Mouse (Mus musculus): ENCODE measurements at regions not wholly inside any gene's neighbourhood (a gene's known extent, or its start where the extent isn't known, plus 50 kb on each side); places are given as distances from the start of the nearest gene placed in this dataset.

DNA sequence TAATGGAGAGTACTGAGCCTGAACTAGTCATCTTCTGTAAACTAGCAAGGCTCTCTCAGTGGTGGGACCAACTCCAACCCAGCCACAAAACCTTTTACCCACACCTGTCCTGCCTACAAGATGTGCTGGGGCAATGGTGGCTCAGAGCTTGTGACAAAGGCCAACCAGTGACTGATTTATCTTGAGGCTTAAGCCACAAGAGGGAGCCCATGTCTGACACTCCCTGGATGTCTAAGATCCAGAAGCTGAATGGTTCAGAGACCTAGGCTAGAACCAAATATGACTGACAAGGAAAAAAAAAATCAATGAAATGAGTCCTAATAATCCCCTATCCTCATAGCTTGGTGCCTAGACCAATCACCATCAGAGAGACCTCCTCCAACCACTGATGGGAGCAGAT lies 650.3 kb downstream of the Utrn start:
- DNase-seq (ENCODE audit: low read depth in 3 of 3, low spot score in 3 of 3): no peak
- H3K27ac ChIP-seq: no peak overlapping the region
- no peak overlapping the region for H3K9ac ChIP-seq (replicated peaks)
- H3K36me3 ChIP-seq (replicated peaks; ENCODE audit: control insufficient read depth, insufficient read depth, low read depth): no peaks in the 10 kb centered on the region
- H3K9me3 ChIP-seq (ENCODE audit: control insufficient read depth, low read length): no peaks in the 10 kb centered on the region
- H3K4me3 ChIP-seq (ENCODE audit: insufficient read depth in 1 of 2, low read depth in 2 of 2, low read length in 2 of 2): no peak overlapping the region
- H3K4me1 ChIP-seq (replicated peaks; ENCODE audit: control insufficient read depth in 2 of 2, insufficient read depth in 2 of 2, low read length in 1 of 2): no peaks in the 10 kb centered on the region
- TF ChIP-seq EP300 (IDR thresholded peaks at IDR 0.05; ENCODE audit: low read depth) (no peak), CTCF (IDR thresholded peaks at IDR 0.05; ENCODE audit: low read depth) (0 out of 2 replicates have a peak, but pooled peaks have one; percentile 7)
- no peaks in the 10 kb centered on the region for H3K27me3 ChIP-seq (ENCODE audit: control insufficient read depth, insufficient read depth, low read length)
- ATAC-seq (ENCODE audit: insufficient read depth): no peak
- H3K4me2 ChIP-seq (ENCODE audit: low read depth): no peak overlapping the region

DNA sequence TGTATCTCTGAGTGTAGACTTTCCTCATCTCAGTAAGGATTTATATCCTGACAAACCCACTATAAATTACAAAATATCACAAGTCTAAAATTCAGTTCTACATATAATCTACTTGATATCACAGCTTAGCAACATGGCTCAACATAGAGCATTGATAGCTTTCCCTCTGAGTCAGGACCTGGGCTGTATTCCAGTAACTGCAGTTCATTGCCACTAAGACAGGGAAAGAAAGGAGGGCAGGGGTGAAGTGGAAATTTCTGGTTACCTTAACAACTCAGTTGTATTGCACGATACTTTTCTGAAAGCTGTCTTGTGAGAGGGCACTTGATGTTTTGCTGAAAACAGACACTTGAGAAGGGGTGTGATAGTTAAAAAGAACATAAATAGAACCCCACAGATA lies 635.0 kb downstream of the Utrn start:
- 68% methylated on average over 1 of the region's 1 CpGs for WGBS (ENCODE audit: insufficient replicate concordance)
- Histone ChIP-seq H3K4me1 (replicated peaks; ENCODE audit: control insufficient read depth in 2 of 2, insufficient read depth in 2 of 2, low read length in 1 of 2) (no peaks in the 10 kb centered on the region), H3K36me3 (replicated peaks; ENCODE audit: control insufficient read depth, insufficient read depth, low read depth) (no peaks in the 10 kb centered on the region), H3K27me3 (ENCODE audit: control insufficient read depth, insufficient read depth, low read length) (no peaks in the 10 kb centered on the region), H3K27ac (no peak overlapping the region), H3K9ac (replicated peaks) (no peak overlapping the region), H3K9me3 (ENCODE audit: control insufficient read depth, low read length) (no peaks in the 10 kb centered on the region), H3K4me3 (ENCODE audit: insufficient read depth in 1 of 2, low read depth in 2 of 2, low read length in 2 of 2) (no peak overlapping the region), H3K4me2 (ENCODE audit: low read depth) (no peak overlapping the region)
- ATAC-seq (ENCODE audit: insufficient read depth): no peak
- DNase-seq (ENCODE audit: low read depth in 3 of 3, low spot score in 3 of 3): no peak
- TF ChIP-seq CTCF (IDR thresholded peaks at IDR 0.05; ENCODE audit: low read depth) (no peak), EP300 (IDR thresholded peaks at IDR 0.05; ENCODE audit: low read depth) (no peak)

- no peak for DNase-seq (ENCODE audit: low read depth in 3 of 3, low spot score in 3 of 3)
- 65% methylated on average over 3 of the region's 3 CpGs for WGBS (ENCODE audit: insufficient replicate concordance)
Measured at GRCm38 (mm10) chr10:12248853-12249252, 620.3 kb downstream of the Utrn start.

GRCm38 (mm10) chr10:12253274-12253673 lies 615.9 kb downstream of the Utrn start:
- no peak overlapping the region for H3K4me3 ChIP-seq (ENCODE audit: insufficient read depth in 1 of 2, low read depth in 2 of 2, low read length in 2 of 2)
- WGBS (ENCODE audit: insufficient replicate concordance): 69% methylated on average over 3 of the region's 3 CpGs
- ATAC-seq (ENCODE audit: insufficient read depth) (no peak), DNase-seq (ENCODE audit: low read depth in 3 of 3, low spot score in 3 of 3) (no peak)
- no peaks in the 10 kb centered on the region for H3K4me1 ChIP-seq (replicated peaks; ENCODE audit: control insufficient read depth in 2 of 2, insufficient read depth in 2 of 2, low read length in 1 of 2)
- H3K27ac ChIP-seq: no peak overlapping the region
- no peaks in the 10 kb centered on the region for H3K9me3 ChIP-seq (ENCODE audit: control insufficient read depth, low read length)
- TF ChIP-seq CTCF (IDR thresholded peaks at IDR 0.05; ENCODE audit: low read depth): no peak
- TF ChIP-seq EP300 (IDR thresholded peaks at IDR 0.05; ENCODE audit: low read depth): no peak
- H3K27me3 ChIP-seq (ENCODE audit: control insufficient read depth, insufficient read depth, low read length): no peaks in the 10 kb centered on the region
- no peak overlapping the region for H3K9ac ChIP-seq (replicated peaks)
- no peaks in the 10 kb centered on the region for H3K36me3 ChIP-seq (replicated peaks; ENCODE audit: control insufficient read depth, insufficient read depth, low read depth)
- H3K4me2 ChIP-seq (ENCODE audit: low read depth): no peak overlapping the region

More at GRCm38 (mm10) chr10:12248853-12249252, 620.3 kb downstream of the Utrn start:
- TF ChIP-seq EP300 (IDR thresholded peaks at IDR 0.05; ENCODE audit: low read depth): no peak
- TF ChIP-seq CTCF (IDR thresholded peaks at IDR 0.05; ENCODE audit: low read depth): no peak
- Histone ChIP-seq H3K9me3 (ENCODE audit: control insufficient read depth, low read length) (no peaks in the 10 kb centered on the region), H3K4me3 (ENCODE audit: insufficient read depth in 1 of 2, low read depth in 2 of 2, low read length in 2 of 2) (no peak overlapping the region), H3K9ac (replicated peaks) (no peak overlapping the region), H3K4me1 (replicated peaks; ENCODE audit: control insufficient read depth in 2 of 2, insufficient read depth in 2 of 2, low read length in 1 of 2) (no peaks in the 10 kb centered on the region), H3K27ac (no peak overlapping the region), H3K4me2 (ENCODE audit: low read depth) (no peak overlapping the region), H3K27me3 (ENCODE audit: control insufficient read depth, insufficient read depth, low read length) (no peaks in the 10 kb centered on the region), H3K36me3 (replicated peaks; ENCODE audit: control insufficient read depth, insufficient read depth, low read depth) (no peaks in the 10 kb centered on the region)
- ATAC-seq (ENCODE audit: insufficient read depth): no peak

- Histone ChIP-seq H3K9ac (replicated peaks) (no peak overlapping the region), H3K4me2 (ENCODE audit: low read depth) (no peak overlapping the region), H3K27me3 (ENCODE audit: control insufficient read depth, insufficient read depth, low read length) (no peaks in the 10 kb centered on the region), H3K4me3 (ENCODE audit: insufficient read depth in 1 of 2, low read depth in 2 of 2, low read length in 2 of 2) (no peak overlapping the region), H3K27ac (no peak overlapping the region), H3K9me3 (ENCODE audit: control insufficient read depth, low read length) (no peaks in the 10 kb centered on the region), H3K4me1 (replicated peaks; ENCODE audit: control insufficient read depth in 2 of 2, insufficient read depth in 2 of 2, low read length in 1 of 2) (no peaks in the 10 kb centered on the region), H3K36me3 (replicated peaks; ENCODE audit: control insufficient read depth, insufficient read depth, low read depth) (no peaks in the 10 kb centered on the region)
- TF ChIP-seq EP300 (IDR thresholded peaks at IDR 0.05; ENCODE audit: low read depth): no peak
- no peak for TF ChIP-seq CTCF (IDR thresholded peaks at IDR 0.05; ENCODE audit: low read depth)
- WGBS (ENCODE audit: insufficient replicate concordance): 60% methylated on average over 3 of the region's 3 CpGs
- no peak for ATAC-seq (ENCODE audit: insufficient read depth)
- DNase-seq (ENCODE audit: low read depth in 3 of 3, low spot score in 3 of 3): no peak
Measured at GRCm38 (mm10) chr10:12285679-12286078, 583.5 kb downstream of the Utrn start.
